Mouse (Mus musculus) adrenal gland, postnatal 14 days (tissue): ENCODE data around the gene Bicc1. TPM values are rescaled to one million over a fixed set of nuclear protein-coding genes. Genes with fewer than 3 reads are reported as not detected.
"Not testable (repeated sequence)": the region's sequence is repeated elsewhere in the genome, so short reads cannot be mapped to it uniquely, and the experiment has no call there.

Experiments
- DNase-seq: peaks from one replicate; pipeline ENCODE4 v3.0.0; 2021; ENCODE audit warnings: mixed read lengths
- total RNA-seq: library from RNA; stranded (reverse); gene quantifications from 2 replicates; pipeline ENCODE4 v1.2.3, GENCODE M21; 2021

Bicc1 gene
- total RNA-seq, 1 experiment from 2014 or later: 17.1 TPM

- DNase-seq: no peak
These were observed 165.4 kb downstream of the Bicc1 start for GRCm38 (mm10) chr10:70994135-70994497.

GRCm38 (mm10) chr10:70993497-70994134, 165.9 kb downstream of the Bicc1 start:
- DNase-seq: no peak

DNA sequence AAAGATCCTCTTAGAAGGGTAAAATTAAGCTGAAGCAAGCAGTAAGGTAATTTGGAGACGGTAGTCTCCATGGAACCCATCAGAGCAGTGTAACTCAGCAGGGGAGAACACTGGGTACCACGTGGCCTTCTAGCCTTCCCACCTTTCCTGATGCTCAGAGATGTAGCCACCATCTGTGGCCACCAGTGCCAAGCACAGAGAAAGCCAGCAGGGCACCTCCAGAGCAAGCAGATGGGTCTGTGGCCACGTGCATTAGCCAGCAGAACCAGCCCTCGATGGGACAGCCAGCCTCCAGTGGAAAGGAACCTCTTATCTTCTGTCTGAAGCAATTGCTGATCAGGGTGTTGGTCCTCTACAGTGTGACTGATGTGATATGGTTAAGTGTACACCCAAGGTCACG, 172.1 kb downstream of the Bicc1 start:
- no peak for DNase-seq

DNA sequence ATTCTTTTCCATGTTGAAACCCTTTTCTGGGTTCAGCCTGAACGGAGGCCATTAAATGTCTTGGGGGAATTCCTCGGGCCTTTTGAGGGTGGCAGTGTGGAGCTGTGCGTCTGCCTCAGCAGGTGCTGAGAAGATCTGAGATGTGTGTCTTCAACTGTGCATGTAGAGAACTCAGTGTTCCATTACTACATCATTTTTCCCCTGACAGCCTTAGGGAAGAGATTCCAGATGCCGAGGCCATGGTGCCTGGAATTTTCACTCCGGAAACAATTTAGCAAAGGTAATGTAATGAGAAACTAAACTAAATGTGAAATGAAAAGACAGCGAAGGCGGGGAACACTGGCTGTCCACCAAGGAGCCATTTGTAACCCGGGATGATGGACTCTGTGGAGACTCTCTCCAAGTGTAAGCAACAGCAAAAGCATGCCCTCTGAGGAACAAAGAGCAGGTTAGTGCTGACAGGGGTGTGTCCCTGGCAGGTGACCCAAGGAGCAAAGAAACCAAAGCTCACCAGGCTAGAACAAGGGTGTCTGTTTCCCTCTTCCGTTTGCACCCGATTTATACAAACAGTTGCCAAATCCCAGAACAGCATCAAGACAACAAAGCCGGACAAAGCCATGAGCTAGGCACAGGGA, 176.3 kb downstream of the Bicc1 start:
- DNase-seq: no peak

DNA sequence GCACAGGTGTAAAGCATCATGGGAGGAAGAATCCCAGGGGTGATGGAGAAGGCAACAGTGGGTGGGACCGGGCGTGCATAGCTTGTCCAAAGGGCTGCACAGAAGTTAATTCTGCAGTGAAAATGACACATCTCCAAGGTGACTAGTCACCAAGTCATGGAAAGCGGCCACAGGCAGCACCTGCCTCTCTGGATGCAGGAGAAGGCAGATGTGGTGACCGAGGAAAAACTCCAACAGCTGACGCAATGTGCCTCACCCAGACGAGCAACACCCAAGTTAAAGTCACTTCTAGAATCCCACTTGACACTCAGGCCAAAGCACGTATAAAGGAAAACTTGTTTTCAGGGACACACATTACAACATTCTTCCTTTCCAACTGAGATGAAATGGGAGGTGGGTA, 177.3 kb downstream of the Bicc1 start:
- no peak for DNase-seq

GRCm38 (mm10) chr10:70979657-70980056, 179.8 kb downstream of the Bicc1 start:
- no peak for DNase-seq

DNA sequence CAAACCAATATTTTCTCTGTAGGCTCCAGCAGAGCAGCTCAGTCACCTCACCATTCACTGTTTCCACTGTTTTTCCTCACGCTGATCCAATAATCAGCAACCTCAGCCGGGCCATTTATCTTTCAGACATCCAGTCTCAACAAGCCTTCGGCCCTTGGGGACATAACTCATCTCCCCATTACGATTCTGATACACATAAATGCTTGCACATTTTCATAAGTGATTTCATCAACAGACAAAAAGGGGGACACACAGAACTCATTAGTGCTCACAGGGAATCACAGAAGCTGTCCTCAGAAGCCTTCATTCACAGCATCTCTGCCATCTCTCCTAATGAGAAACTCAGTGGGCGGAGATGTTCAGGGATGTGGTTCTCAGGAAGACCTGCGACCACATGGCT, 182.4 kb downstream of the Bicc1 start:
- no peak for DNase-seq

- DNase-seq: no peak
These were observed 182.9 kb downstream of the Bicc1 start for GRCm38 (mm10) chr10:70976633-70977032.

- no peak for DNase-seq
These were observed 188.3 kb downstream of the Bicc1 start for GRCm38 (mm10) chr10:70971156-70971555.

DNA sequence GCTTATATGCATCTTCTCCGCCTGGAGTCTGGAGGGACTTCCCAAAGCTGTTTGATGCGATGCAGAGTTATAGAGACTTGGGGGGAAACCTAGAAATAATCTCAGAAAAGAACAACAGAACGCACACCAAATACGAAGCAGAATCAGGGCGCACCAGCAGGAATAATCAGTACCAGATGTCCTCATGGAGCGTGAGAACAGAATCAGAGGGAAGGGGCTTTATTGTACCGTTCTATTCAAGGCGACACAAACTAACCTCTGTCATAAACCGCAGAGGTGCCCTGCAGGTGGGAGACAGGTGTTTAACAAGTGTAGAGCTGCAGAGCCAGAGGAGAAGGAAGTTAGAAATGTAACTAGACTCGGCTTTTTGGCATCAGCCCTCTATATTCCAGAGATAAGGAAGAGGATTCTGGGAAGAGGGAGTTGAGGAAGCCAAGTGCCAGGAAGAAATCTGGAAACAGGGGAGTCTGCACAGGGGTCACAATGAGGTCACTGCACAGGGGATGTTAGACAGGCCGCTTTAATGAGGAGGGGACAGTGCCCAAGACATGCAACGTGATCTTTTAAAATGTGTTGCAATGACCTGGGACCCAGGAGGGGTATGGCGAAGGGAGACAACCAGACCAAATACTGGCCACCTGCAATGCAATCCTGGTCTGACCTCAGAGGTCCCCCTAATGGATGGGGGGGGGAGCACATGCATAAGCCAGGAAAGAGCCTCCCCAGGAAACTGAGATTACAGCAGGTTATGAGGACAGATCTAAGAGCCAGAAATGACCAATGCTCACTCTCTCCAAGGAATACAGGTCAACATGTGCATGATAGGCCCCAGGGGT, 190.4 kb downstream of the Bicc1 start:
- DNase-seq: no peak

DNA sequence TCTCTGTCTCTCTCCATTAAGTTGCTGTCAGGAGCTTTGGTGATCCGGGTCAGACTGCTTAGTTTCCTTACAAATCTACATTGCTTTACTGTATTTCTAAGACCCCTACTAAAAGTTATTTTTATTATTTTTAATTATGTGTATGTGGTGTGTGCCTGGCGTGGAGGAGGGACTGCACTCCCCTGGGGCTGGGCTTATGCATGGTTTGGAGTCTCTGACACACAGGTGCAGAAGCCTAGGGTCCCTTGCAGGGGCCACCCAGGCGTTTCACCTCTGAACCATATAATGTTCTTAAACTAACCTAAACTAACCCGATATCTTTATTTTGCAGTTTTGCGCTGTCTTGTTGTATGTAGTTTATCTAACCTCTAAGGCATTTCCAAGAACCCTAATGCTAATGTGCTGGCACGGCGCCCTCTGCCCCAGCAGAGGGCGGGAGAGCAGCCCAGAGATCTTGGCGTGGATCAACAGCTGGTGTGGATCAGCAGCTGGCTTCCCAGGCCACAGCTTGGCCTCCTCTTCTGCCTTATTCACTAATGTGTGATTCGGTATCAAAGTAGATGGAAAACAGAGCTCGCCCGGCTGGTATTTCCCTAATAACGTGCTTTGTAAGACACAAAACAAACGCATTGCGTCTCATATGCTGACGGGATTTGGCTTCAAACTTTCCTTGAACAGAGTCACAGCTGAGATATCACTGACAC, 192.7 kb downstream of the Bicc1 start:
- DNase-seq: peak; percentile 61

GRCm38 (mm10) chr10:70964706-70965105, 194.8 kb downstream of the Bicc1 start:
- DNase-seq: peak; percentile 20

DNA sequence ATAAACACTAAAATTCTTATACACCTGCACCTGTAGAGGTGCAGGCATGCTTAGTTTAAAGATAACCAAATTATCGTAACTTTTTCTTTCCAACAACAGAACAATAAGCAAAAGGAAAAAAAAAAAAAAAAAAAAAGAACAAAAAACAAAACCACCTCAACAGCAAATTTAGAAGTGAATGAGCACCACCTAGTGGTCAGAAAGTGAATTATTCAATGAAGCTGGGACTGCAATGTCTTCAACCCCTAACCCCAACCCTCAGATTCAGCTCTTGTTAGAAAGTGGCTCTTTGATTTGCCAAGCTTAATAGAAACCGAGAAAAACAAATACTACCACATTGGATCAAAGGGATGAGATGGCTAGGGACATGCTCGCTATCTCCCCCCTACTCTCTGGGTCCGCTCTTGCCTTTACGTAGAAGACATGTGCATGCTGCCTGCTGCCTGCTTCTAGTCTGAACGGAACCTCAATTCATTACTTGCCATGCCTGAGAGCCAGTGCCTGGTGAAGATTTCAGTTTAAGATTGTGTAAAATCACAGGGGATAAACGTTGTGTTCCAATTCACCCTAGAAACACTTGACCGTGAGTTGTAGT, 195.8 kb downstream of the Bicc1 start:
- DNase-seq: peak; percentile 53

DNA sequence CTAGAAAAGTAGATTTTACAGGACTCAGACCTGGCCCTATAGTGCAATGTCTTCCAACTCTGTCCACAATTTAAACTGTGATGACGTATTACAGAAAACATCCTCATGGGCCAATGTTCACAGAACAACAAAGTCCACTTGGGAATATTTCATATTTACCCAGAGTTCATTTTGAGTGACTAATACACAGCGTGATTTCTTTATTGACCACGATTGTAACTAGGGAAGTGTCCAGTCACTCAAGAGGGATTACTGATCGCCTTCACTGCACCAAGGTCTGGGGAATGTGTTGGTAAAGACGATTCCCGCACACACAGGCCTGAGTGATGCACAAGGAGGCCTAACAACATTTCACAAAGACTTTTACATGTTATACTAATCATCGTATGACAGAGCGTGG, 197.9 kb downstream of the Bicc1 start:
- no peak for DNase-seq

DNA sequence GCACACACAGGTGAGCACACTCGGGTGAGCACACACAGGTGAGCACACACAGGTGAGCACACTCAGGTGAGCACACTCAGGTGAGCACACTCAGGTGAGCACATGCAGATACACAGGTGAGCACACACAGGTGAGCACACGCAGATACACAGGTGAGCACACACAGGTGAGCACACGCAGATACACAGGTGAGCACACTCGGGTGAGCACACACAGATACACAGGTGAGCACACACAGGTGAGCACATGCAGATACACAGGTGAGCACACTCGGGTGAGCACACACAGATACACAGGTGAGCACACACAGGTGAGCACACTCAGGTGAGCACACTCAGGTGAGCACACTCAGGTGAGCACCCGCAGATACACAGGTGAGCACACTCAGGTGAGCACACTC, 199.1 kb downstream of the Bicc1 start:
- DNase-seq: not testable (repeated sequence)

DNA sequence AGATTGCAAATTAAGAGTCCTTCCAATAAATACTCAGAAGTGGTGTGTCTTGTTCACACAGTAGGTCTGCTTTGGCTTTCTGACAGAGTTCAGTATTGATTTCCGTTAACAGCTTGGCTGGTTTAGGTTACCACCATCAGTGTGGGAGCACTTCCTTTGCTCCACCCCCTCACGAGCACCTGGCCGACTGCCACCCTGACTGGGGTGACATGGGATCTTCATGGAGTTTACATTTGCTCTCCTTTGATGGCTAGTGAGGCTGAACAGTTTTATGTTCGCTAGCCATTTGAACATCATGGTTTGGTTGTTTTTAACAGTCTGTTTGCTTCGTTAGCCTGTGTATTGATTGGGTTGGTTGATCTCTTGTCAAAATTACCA, 206.7 kb downstream of the Bicc1 start:
- no peak for DNase-seq

- DNase-seq: no peak
These were observed 207.3 kb downstream of the Bicc1 start for GRCm38 (mm10) chr10:70952056-70952769.

GRCm38 (mm10) chr10:70950105-70950424, 209.4 kb downstream of the Bicc1 start:
- no peak for DNase-seq

DNA sequence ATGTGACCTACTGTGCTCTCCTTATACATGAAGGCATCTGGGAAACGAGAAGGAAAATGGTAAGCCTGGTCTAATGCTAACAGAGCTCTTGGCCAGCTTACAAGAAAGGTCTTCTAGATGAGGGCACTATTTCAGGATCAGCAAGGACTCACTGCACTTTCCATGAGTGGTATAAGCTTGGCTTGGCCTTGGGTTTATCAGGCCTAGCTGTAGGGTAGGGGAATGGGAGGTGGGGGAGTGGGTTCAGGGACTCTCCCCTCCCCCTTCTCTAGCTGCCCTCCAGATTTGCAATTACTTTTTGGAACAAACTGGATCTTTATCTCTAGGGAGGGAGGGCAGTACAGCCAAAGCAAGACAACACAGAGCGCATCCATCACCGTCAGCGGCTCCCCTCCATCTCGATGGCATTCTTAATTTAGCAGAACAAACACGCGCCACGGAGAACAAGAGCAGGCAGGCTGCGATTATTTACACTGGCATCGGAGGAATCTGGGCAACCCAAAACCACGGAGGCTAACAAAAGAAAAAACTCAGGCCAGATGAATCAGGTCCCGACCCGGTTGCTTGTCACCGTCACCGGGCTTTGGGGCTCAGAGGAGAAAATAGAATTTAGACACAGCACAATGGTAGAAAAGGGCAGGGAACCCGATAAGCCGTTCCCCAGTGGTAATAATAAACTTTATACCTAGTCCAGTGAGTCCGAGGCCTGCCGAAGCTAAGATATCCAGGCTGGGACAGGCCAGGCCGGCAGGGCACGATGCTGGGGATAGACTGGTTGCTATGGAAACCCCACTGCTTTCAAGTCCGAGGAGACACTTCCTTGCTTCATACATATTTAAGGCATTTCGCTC, 210.0 kb downstream of the Bicc1 start:
- no peak for DNase-seq

DNA sequence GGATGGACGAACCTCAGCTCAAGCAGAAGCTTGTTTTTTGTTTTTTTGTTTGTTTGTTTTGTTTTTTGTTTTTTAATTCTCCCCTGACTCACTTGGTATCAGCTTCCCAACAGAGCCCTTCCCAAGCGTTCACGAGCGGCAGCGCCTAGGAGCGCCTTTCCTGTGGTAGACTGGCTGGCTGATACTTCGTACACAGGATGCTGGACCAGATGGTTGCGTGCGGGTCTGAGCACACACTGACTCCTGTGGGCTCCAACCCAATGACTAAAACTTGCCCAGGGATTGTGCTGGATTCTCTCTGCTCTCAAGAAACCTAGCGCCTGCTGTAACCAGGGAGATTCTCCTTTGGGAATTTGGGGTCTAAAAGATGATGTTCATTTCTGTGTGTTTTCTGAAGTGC, 211.2 kb downstream of the Bicc1 start:
- DNase-seq: no peak

DNA sequence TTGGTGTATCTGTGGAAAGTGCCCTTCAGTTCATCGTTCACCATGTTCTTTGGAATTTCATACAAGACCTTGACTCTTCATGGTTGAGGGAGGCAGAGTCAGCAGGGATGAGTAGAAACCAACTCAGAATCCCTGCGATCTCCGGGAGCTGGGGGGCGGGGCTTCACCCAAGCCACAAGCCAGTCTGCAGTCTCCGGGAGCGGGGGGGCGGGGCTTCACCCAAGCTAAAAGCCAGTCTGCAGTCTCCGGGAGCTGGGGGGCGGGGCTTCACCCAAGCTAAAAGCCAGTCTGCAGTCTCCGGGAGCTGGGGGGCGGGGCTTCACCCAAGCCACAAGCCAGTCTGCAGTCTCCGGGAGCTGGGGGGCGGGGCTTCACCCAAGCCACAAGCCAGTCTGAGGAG, 213.4 kb downstream of the Bicc1 start:
- DNase-seq: not testable (repeated sequence)
